Mouse (Mus musculus) embryonic facial prominence, embryonic 12.5 days (tissue): Measurements from ENCODE around the gene T. TPM values are rescaled to one million over a fixed set of nuclear protein-coding genes. Genes with fewer than 3 reads are reported as not detected.

Experiments
- ATAC-seq: fragments of 200-750 bp; cut with Nextera tagmentation; 2 replicates; pipeline ENCODE4 v1.8.0; 2017; ENCODE audit not compliant: insufficient number of reproducible peaks, insufficient read depth, low FRiP score, low TSS enrichment
- H3K27ac ChIP-seq: fragments of 300-500 bp; sonication (generic); 2 replicates; pipeline ENCODE4 v1.5.1; 2016; ENCODE audit warnings: mild to moderate bottlenecking
- H3K27me3 ChIP-seq: fragments of 300-500 bp; sonication (generic); 2 replicates; pipeline ENCODE4 v1.6.1; 2016; ENCODE audit warnings: mild to moderate bottlenecking, moderate library complexity
- H3K36me3 ChIP-seq: fragments of 300-500 bp; sonication (generic); 2 replicates; pipeline ENCODE4 v1.6.1; 2016; ENCODE audit warnings: mild to moderate bottlenecking
- H3K4me1 ChIP-seq: fragments of 300-500 bp; sonication (generic); 2 replicates; pipeline ENCODE4 v1.6.1; 2016
- H3K4me2 ChIP-seq: fragments of 300-500 bp; sonication (generic); replicated peaks from 2 replicates; pipeline ENCODE4 v1.6.1; 2016; ENCODE audit warnings: mild to moderate bottlenecking, moderate library complexity
- H3K4me3 ChIP-seq: fragments of 300-500 bp; sonication (generic); 2 replicates; pipeline ENCODE4 v1.5.1; 2016; ENCODE audit warnings: mild to moderate bottlenecking
- H3K9ac ChIP-seq: fragments of 300-500 bp; sonication (generic); 2 replicates; pipeline ENCODE4 v1.6.1; 2016; ENCODE audit warnings: mild to moderate bottlenecking, moderate library complexity
- H3K9me3 ChIP-seq: fragments of 300-500 bp; sonication (generic); 2 replicates; pipeline ENCODE4 v1.6.1; 2016; ENCODE audit warnings: mild to moderate bottlenecking, moderate library complexity
- WGBS: fragments of 180-500 bp; shearing (Covaris S2); methylation state at CpG from one replicate; pipeline ENCODE4 v1.1.7; 2016; 5-methylcytosine and 5-hydroxymethylcytosine counted together
- polyA plus RNA-seq: library from polyadenylated mRNA; unstranded; fragments of >200 nt; fragmentation: Nextera tagmentation; extraction: Ambion mirVana; gene quantifications from 2 replicates; pipeline ENCODE4 v1.2.1, GENCODE M21; 2016

The T gene
- polyA plus RNA-seq, 1 experiment from 2014 or later, result 0.88 TPM

GRCm38 (mm10) chr17:8468716-8469344 lies 34.6 kb downstream of the T start:
- ATAC-seq, result no peak; the same call in 1 of the 2 replicates
- Histone ChIP-seq H3K36me3 (no peaks in the 10 kb centered on the region), H3K9ac (no peak overlapping the region), H3K4me2 (no peak overlapping the region), H3K9me3 (no peaks in the 10 kb centered on the region), H3K4me1 (no peaks in the 10 kb centered on the region), H3K4me3 (no peak overlapping the region), H3K27me3 (peaks cover 20% of the 10 kb centered on the region), H3K27ac (no peak overlapping the region)
- WGBS, result 16% methylated on average over 19 of the region's 19 CpGs

- Histone ChIP-seq H3K9me3 (no peaks in the 10 kb centered on the region), H3K27me3 (no peaks in the 10 kb centered on the region), H3K4me1 (no peaks in the 10 kb centered on the region), H3K4me2 (no peak overlapping the region), H3K27ac (no peak overlapping the region), H3K4me3 (no peak overlapping the region), H3K9ac (no peak overlapping the region), H3K36me3 (no peaks in the 10 kb centered on the region)
- no peak for ATAC-seq
- WGBS, result 57% methylated on average over 3 of the region's 3 CpGs
Observed at GRCm38 (mm10) chr17:8478554-8478953, 44.3 kb downstream of the T start.

DNA sequence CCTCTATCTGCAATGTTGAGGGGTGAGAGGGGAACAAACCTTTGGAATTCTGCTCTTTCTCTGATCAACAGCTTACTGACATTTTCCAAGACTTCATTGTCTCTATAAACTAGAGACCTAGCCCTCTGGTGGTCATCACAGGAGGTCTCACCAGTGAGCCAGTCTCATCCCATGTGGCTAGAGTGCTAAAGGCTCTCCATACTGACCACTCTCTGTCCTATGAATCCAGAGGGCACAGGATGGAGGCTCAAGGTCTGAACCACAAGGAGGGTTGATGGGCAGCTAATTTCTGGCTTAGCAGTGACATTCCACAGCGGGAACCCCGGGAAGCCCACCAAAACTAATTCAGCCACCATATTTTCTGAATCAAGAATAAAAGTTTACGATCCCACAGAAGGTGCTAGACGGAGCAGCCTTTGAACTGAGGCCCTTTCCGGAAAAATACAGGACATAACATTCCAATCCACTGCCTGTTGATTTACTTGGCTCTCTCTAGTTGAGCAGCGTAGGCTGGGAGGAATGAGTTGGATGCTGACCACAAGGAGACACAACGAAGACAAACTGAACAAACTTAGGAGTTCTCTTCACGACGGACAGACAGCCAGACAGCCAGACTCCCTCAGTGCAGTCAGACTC lies 45.4 kb downstream of the T start:
- Histone ChIP-seq H3K4me1 (no peaks in the 10 kb centered on the region), H3K27ac (no peak overlapping the region), H3K4me2 (no peak overlapping the region), H3K4me3 (no peak overlapping the region), H3K27me3 (no peaks in the 10 kb centered on the region), H3K36me3 (no peaks in the 10 kb centered on the region), H3K9me3 (no peaks in the 10 kb centered on the region), H3K9ac (no peak overlapping the region)
- ATAC-seq, result no peak
- WGBS, result 81% methylated on average over 9 of the region's 9 CpGs

DNA sequence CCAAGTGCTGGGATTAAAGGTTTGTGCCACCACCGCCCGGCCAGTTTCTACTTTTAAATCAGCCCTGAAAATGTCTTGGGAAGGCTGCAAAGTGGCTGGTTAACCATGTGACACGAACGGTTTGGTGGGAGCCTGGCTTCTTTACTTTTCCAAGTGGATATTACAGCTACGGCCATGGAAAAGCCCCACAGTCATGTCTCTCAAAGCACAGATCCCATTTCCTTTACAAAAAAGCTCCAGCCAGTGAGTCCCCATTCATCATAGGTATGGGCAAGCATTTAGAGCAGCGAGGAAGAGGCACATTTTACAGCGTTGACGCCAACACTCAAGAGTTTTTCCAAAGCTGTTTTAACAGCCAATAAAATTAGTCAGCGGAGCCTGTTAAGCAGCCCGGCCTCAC lies 47.6 kb downstream of the T start:
- H3K27me3 ChIP-seq, result no peaks in the 10 kb centered on the region
- H3K4me3 ChIP-seq, result no peak overlapping the region
- no peak for ATAC-seq
- no peaks in the 10 kb centered on the region for H3K4me1 ChIP-seq
- 87% methylated on average over 10 of the region's 10 CpGs for WGBS
- no peak overlapping the region for H3K4me2 ChIP-seq
- no peak overlapping the region for H3K27ac ChIP-seq
- H3K9ac ChIP-seq, result no peak overlapping the region
- no peaks in the 10 kb centered on the region for H3K36me3 ChIP-seq
- H3K9me3 ChIP-seq, result no peaks in the 10 kb centered on the region

DNA sequence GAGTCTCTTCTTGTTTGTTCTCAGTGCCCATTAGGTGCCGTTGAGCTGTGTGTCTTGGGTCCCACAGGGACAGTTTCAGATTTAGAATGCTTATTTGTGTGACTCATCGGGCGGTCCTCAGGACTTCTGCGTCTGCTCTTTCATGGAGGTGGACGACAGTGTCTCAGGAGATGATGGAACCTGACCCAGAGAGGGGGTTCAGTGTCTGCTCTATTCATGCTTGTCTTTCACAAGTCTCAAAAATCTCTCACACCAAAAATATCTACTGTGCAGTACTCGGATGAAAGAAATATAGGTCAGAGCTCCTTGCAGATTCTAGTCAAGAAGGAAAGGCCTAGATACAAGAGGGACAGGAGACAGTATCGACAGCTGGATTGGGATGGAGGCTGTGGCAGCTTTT lies 48.7 kb downstream of the T start:
- no peaks in the 10 kb centered on the region for H3K27me3 ChIP-seq
- ATAC-seq, result no peak
- H3K4me3 ChIP-seq, result no peak overlapping the region
- H3K36me3 ChIP-seq, result no peaks in the 10 kb centered on the region
- H3K27ac ChIP-seq, result no peak overlapping the region
- H3K9me3 ChIP-seq, result no peaks in the 10 kb centered on the region
- 79% methylated on average over 7 of the region's 7 CpGs for WGBS
- no peak overlapping the region for H3K9ac ChIP-seq
- H3K4me1 ChIP-seq, result no peaks in the 10 kb centered on the region
- no peak overlapping the region for H3K4me2 ChIP-seq

- Histone ChIP-seq H3K36me3 (no peaks in the 10 kb centered on the region), H3K27me3 (no peaks in the 10 kb centered on the region), H3K4me1 (no peaks in the 10 kb centered on the region), H3K27ac (no peak overlapping the region), H3K4me2 (no peak overlapping the region), H3K4me3 (no peak overlapping the region), H3K9me3 (no peaks in the 10 kb centered on the region), H3K9ac (no peak overlapping the region)
- WGBS, result 59% methylated on average over 3 of the region's 3 CpGs
- ATAC-seq, result no peak
Observed at GRCm38 (mm10) chr17:8484246-8484645, 50.0 kb downstream of the T start.

DNA sequence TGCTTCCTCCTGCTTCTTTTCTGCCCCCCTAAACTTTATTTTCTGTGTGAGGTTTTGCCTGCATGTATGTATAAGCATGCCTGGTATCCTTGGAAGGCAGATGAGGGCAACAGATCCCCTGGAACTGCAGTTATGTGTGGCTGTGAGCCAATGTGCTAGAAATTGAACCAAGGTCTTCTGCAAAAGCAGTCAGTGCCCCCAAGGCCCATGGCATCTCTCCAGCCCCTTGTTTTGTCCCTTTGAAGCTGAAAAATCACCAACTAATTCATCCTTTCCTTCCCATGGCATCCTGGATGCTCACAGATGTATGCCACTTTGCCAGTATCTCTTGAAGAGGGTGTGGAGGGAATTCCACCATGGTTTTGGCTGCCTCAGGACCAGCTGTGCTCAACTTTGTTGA lies 50.9 kb downstream of the T start:
- H3K36me3 ChIP-seq, result no peaks in the 10 kb centered on the region
- H3K4me1 ChIP-seq, result no peaks in the 10 kb centered on the region
- ATAC-seq, result no peak
- H3K4me2 ChIP-seq, result no peak overlapping the region
- no peaks in the 10 kb centered on the region for H3K9me3 ChIP-seq
- no peak overlapping the region for H3K4me3 ChIP-seq
- H3K9ac ChIP-seq, result no peak overlapping the region
- no peak overlapping the region for H3K27ac ChIP-seq
- no peaks in the 10 kb centered on the region for H3K27me3 ChIP-seq

DNA sequence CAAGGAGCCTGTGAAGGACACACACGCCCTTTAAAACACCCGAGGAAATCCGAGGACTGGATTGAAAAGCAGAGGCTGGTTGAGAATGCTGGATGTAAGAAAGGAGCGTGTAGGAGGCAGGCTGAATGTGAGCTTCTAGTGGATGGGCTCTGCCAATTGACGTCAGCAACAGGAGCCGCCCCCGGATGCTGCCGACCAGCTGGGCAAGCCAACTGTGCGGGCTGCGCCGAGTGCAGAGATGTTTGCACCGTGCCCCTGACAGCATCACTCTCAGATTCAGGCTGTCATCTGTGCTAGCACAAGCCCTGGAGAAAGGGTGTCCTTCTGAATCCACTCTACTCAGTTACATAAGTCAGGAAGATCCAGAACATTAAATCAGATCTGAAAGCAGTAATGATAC lies 53.6 kb downstream of the T start:
- Histone ChIP-seq H3K4me3 (no peak overlapping the region), H3K27me3 (no peaks in the 10 kb centered on the region), H3K36me3 (no peaks in the 10 kb centered on the region), H3K27ac (no peak overlapping the region), H3K4me1 (no peaks in the 10 kb centered on the region), H3K9me3 (no peaks in the 10 kb centered on the region), H3K4me2 (no peak overlapping the region), H3K9ac (no peak overlapping the region)
- no peak for ATAC-seq
- WGBS, result 59% methylated on average over 12 of the region's 12 CpGs

DNA sequence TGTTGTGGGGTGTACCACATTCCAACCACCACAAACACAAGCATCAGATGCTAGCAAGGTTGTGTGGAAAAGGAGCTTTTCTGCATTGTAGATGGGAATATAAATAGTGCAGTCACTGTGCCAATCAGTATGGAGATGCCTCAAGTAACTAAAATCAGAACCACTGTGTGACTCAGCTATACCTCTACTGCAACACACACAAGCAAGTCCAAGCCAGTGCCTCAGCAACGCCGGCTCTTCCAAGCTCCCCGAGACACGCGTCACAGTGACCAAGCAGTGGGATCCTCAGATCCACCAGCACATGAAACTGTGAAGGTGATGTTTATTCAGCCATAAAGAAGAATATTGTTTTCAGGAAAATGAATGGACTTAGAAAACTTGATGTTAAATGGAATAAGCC lies 56.7 kb downstream of the T start:
- H3K27ac ChIP-seq, result no peak overlapping the region
- H3K36me3 ChIP-seq, result no peaks in the 10 kb centered on the region
- no peak overlapping the region for H3K9ac ChIP-seq
- H3K9me3 ChIP-seq, result no peaks in the 10 kb centered on the region
- H3K4me2 ChIP-seq, result no peak overlapping the region
- 80% methylated on average over 5 of the region's 5 CpGs for whole genome bisulfite sequencing
- no peaks in the 10 kb centered on the region for H3K27me3 ChIP-seq
- no peak overlapping the region for H3K4me3 ChIP-seq
- no peak for ATAC-seq
- H3K4me1 ChIP-seq, result no peaks in the 10 kb centered on the region

Other genes with a start within 250 kb of the T start
- 0.32 TPM in 1 of 2 replicates, not detected in the other for gene Ccr6, start 198.4 kb upstream of the T start, polyA plus RNA-seq
- 122 and 129 TPM in 2 replicates for gene Mpc1, start 151.5 kb upstream of the T start, polyA plus RNA-seq
- 60.6 and 64.6 TPM in 2 replicates for gene Sft2d1, start 123.3 kb upstream of the T start, polyA plus RNA-seq
- gene Prr18, start 97.0 kb upstream of the T start, polyA plus RNA-seq, result 0.58 and 1.1 TPM in 2 replicates
- 0.93 and 1.2 TPM in 2 replicates for gene T2, start 78.4 kb upstream of the T start, polyA plus RNA-seq
- 3.9 and 4.9 TPM in 2 replicates for gene Pde10a, start 90.9 kb downstream of the T start, polyA plus RNA-seq
- gene Gm17087, start 132.5 kb downstream of the T start, polyA plus RNA-seq, result not detected in 2 replicates